Mouse (Mus musculus): ENCODE results near the gene Tnpo2.
A peak's percentile ranks its signal among the peaks of the same experiment; 100 is the strongest.
"Not testable (repeated sequence)": the region's sequence is repeated elsewhere in the genome, so short reads cannot be mapped to it uniquely, and the experiment has no call there.

The Tnpo2 gene

DNA sequence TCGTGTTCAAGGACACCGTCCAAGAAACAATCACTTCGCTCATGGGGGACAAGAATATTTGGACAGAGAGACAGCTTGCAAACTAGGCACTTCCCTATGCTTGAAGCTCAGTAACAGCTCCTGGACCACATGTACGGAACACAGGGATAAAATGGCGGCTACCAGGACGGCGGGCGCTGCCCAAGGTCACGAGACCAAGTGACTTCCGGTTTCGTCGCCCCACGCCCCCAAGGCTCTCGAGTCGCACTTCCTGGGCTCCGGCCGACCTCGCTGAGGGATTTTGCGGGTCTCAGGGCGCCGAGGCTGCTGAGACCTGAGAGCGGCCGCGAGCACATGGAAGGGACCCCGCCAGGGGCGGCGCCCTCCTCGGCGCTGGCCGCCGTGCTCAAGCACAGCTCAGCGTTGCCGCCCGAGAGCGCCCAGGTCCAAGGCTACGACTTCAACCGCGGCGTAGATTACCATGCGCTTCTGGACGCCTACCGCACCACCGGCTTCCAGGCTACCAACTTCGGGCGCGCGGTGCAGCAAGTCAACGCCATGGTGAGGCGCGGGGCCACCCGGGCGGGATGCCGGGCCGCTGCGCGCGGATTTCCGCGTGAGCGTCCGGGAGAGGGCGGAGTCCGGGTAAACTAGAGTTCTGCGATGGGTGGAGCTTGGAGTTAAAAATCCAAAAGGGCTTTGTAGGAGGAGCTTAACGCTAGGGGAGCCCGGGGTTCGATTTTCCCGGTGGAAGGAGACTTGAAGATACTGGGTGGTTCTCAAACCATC is 35.0 kb downstream of the Tnpo2 start, which contains the start of gene Dhps:
Gene Dhps, plus strand, starts transcription at position 244 of the 768 bp plus-strand sequence.
- peak; percentile 93 to 96 for DNase-seq (ENCODE audit: inconsistent age in 2 of 2, low spot score in 1 of 2)

- no peak for DNase-seq (ENCODE audit: inconsistent age in 2 of 2, low spot score in 1 of 2)
Observed at GRCm38 (mm10) chr8:85072364-85072929, 35.7 kb downstream of the Tnpo2 start.

GRCm38 (mm10) chr8:85073041-85073612 is 36.4 kb downstream of the Tnpo2 start:
- no peak for DNase-seq (ENCODE audit: inconsistent age in 2 of 2, low spot score in 1 of 2)

GRCm38 (mm10) chr8:85074167-85074566 is 37.5 kb downstream of the Tnpo2 start:
- DNase-seq (ENCODE audit: inconsistent age in 2 of 2, low spot score in 1 of 2): no peak

DNA sequence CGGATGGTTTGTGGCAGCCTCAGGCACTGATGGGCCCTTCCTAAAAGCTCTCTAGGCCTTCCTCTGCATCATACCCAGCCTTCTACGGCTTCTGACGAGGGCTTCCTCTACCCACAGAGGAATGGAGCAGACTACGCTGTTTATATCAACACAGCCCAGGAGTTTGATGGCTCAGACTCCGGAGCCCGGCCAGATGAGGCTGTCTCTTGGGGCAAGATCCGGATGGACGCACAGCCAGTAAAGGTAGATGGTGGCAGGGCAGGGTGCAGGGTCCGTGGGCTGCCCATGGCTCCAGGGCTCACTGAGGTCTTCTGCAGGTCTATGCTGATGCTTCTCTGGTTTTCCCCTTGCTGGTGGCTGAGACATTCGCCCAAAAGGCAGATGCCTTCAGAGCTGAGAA is 37.9 kb downstream of the Tnpo2 start:
- no peak for DNase-seq (ENCODE audit: inconsistent age in 2 of 2, low spot score in 1 of 2)

DNA sequence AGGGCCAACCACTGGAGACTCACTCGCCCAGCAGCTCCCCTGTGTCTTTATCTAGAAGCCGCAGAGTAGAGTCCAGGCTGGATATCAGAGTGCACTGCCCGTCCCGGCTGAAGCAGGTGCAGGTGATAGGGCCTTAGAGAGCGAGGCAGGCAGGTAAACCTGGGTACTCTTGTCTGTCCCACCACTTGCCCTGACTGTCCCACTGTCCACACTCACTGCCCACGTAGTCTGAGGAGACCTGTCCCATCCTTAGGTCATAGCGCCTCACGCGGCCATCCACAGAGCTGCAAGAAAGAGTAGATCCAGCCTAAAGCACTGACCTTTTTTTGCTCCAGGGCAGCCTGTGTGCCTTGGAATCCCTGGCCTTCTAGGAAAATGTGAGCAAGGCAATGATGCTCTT is 39.3 kb downstream of the Tnpo2 start:
- DNase-seq (ENCODE audit: inconsistent age in 2 of 2, low spot score in 1 of 2): peak; percentile 55 to 72

GRCm38 (mm10) chr8:85076993-85077392 is 40.3 kb downstream of the Tnpo2 start:
- DNase-seq (ENCODE audit: inconsistent age in 2 of 2, low spot score in 1 of 2): peak; percentile 80 to 92

DNA sequence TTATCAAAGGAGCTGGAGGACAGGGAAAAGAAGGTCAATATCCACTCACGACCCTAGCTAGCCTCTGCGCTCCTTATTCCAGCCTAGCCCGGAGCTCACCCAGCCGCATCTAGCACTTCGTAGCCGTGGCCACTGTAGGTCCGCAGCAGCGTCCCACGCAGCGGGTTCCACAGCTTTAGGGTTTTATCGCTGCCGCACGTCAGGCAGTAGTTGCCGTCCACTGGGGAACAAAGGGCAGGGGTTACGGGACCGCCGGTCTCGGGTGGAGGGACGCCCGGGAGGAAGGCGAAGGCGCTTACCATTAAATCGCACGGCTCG is 43.5 kb downstream of the Tnpo2 start:
- DNase-seq (ENCODE audit: inconsistent age in 2 of 2, low spot score in 1 of 2): peak in 1 of 2 experiments; percentile 87

GRCm38 (mm10) chr8:85080532-85081215 is 44.0 kb downstream of the Tnpo2 start, which contains the start of gene Wdr83os:
TSS of gene Wdr83os (plus strand) at chr8:85080740.
- DNase-seq (ENCODE audit: inconsistent age in 2 of 2, low spot score in 1 of 2): peak; percentile 63 to 89

GRCm38 (mm10) chr8:85081216-85081555 is 44.5 kb downstream of the Tnpo2 start, which contains the start of gene Wdr83:
TSS of gene Wdr83 (minus strand) at chr8:85081306.
- DNase-seq (ENCODE audit: inconsistent age in 2 of 2, low spot score in 1 of 2): no peak

GRCm38 (mm10) chr8:85082169-85082568 is 45.5 kb downstream of the Tnpo2 start:
- not testable (repeated sequence) for DNase-seq (ENCODE audit: inconsistent age in 2 of 2, low spot score in 1 of 2)

DNA sequence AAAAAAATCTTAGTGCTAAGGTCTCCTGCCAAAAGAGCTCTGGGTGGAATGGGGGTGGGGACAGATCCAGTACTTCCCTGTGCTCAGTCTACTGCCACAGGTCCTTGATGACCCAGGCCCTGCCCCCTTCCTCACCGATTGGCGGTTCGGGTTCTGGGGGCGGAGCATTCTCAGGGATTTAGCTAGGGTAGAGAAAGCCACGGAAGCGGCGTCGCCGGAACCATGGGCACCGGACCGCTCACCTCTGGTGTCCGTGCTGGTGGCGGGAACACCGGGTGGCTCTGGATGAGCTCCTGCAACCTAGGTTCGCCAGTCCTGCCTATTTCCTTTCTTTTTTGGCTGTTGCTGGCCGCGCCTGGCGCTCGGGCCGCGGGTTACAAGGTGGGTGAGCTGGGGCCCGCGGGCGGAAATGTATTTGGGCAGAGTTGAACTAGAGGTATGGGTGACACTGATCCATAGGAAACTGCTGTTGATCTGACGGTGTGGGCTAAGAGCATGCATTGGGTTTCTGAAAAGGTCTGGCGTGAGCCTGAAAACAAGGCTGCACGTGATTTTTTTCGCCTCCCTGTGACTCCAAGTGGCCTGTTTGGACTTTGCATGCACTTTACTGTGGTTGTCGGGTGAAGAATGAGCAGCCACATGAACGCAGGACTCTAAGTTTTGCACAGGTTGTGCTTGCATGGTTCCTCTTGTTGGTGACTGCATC is 46.5 kb downstream of the Tnpo2 start, which contains the start of gene Man2b1:
Gene Man2b1, plus strand, starts transcription at position 163 of the 706 bp plus-strand sequence.
- DNase-seq (ENCODE audit: inconsistent age in 2 of 2, low spot score in 1 of 2): peak; percentile 93 to 97

- DNase-seq (ENCODE audit: inconsistent age in 2 of 2, low spot score in 1 of 2): peak in 1 of 2 experiments; percentile 37
Observed at GRCm38 (mm10) chr8:85084633-85085032, 47.9 kb downstream of the Tnpo2 start.

- peak in 1 of 2 experiments; percentile 44 for DNase-seq (ENCODE audit: inconsistent age in 2 of 2, low spot score in 1 of 2)
Observed at GRCm38 (mm10) chr8:85086238-85086637, 49.5 kb downstream of the Tnpo2 start.

- DNase-seq (ENCODE audit: inconsistent age in 2 of 2, low spot score in 1 of 2): no peak
Observed at GRCm38 (mm10) chr8:85088771-85089170, 52.1 kb downstream of the Tnpo2 start.

GRCm38 (mm10) chr8:85090856-85091255 is 54.1 kb downstream of the Tnpo2 start:
- no peak for DNase-seq (ENCODE audit: inconsistent age in 2 of 2, low spot score in 1 of 2)

GRCm38 (mm10) chr8:85091526-85092090 is 54.9 kb downstream of the Tnpo2 start:
- peak in 1 of 2 experiments; percentile 21 for DNase-seq (ENCODE audit: inconsistent age in 2 of 2, low spot score in 1 of 2)

- DNase-seq (ENCODE audit: inconsistent age in 2 of 2, low spot score in 1 of 2): no peak
Observed at GRCm38 (mm10) chr8:85095051-85095450, 58.3 kb downstream of the Tnpo2 start.

DNA sequence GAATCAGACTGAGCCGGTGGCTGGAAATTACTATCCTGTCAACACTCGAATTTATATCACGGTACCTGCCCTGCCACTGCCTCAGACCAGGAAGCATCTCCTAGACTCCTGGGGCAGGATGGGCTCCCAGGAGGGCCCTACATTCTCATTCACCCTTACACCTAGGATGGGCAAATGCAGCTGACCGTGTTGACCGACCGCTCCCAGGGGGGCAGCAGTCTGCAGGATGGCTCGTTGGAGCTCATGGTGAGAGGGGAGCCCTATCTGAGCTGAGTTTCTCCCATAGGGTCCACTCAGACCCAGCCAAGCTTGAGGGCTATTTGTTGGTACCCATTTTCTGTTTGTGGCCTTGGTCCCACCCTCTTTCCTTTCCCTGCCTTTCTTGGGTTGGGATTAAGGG is 58.9 kb downstream of the Tnpo2 start:
- no peak for DNase-seq (ENCODE audit: inconsistent age in 2 of 2, low spot score in 1 of 2)

- no peak for DNase-seq (ENCODE audit: inconsistent age in 2 of 2, low spot score in 1 of 2)
Observed at GRCm38 (mm10) chr8:85096196-85096595, 59.5 kb downstream of the Tnpo2 start.

- DNase-seq (ENCODE audit: inconsistent age in 2 of 2, low spot score in 1 of 2): no peak
Observed at GRCm38 (mm10) chr8:85096850-85097249, 60.1 kb downstream of the Tnpo2 start.

Data from adrenal gland, adult (tissue).